Mouse (Mus musculus) heart, adult 2 months (tissue): ENCODE results near the gene Col24a1.

Experiments
- CTCF ChIP-seq: fragments of 200-600 bp; IDR thresholded peaks from 2 replicates; pipeline ENCODE4 v1.8.1; 2022; ENCODE audit warnings: antibody characterized with exemption, mild to moderate bottlenecking, moderate library complexity
- POLR2A ChIP-seq: fragments of 200-500 bp; IDR thresholded peaks from 2 replicates; pipeline ENCODE4 v1.6.1; 2011; ENCODE audit warnings: mild to moderate bottlenecking, low read depth, low read length, control low read depth; ENCODE audit not compliant: insufficient read depth

DNA sequence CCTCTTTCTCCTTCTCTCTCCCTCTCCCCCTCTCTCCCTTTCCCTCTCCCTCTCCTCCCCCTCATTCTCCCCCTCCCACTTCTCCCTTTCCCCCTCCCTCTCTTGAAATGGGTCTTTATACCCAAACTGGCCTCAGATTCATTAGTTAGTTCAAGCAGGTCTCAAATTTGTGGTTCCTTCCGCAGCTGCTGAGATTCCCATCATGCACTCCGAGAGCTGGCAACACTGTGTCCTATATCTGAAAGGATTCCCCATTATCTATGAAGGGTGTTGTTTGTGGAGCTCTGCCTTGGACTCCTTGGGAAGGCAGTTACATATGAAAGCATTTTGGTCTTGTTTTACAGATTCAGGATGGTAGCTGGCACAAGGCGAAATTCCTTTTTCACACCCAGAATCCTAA lies 257.9 kb downstream of the Col24a1 start:
- TF ChIP-seq CTCF, result no peak
- TF ChIP-seq POLR2A, result no peak
